Mouse (Mus musculus): ENCODE results near the gene Dgkh.

Dgkh gene

GRCm38 (mm10) chr14:78538572-78539320 lies 193.8 kb downstream of the Dgkh start:
- peak; percentile 35 for DNase-seq (ENCODE audit: low read depth, low spot score)

- peak; percentile 22 for DNase-seq (ENCODE audit: low read depth, low spot score)
Measured at GRCm38 (mm10) chr14:78537551-78537950, 195.0 kb downstream of the Dgkh start.

- DNase-seq (ENCODE audit: low read depth, low spot score): peak; percentile 94
Measured at GRCm38 (mm10) chr14:78536281-78537165, 196.1 kb downstream of the Dgkh start, which contains the start of gene Akap11. Gene Akap11 (minus strand): TSS chr14:78536808.

GRCm38 (mm10) chr14:78535366-78535765 lies 197.2 kb downstream of the Dgkh start:
- no peak for DNase-seq (ENCODE audit: low read depth, low spot score)

GRCm38 (mm10) chr14:78534651-78535050 lies 197.9 kb downstream of the Dgkh start:
- no peak for DNase-seq (ENCODE audit: low read depth, low spot score)

- DNase-seq (ENCODE audit: low read depth, low spot score): no peak
Measured at GRCm38 (mm10) chr14:78533701-78534100, 198.9 kb downstream of the Dgkh start.

- DNase-seq (ENCODE audit: low read depth, low spot score): no peak
Measured at GRCm38 (mm10) chr14:78532345-78532744, 200.2 kb downstream of the Dgkh start.

- no peak for DNase-seq (ENCODE audit: low read depth, low spot score)
Measured at GRCm38 (mm10) chr14:78530256-78530655, 202.3 kb downstream of the Dgkh start.

- no peak for DNase-seq (ENCODE audit: low read depth, low spot score)
Measured at GRCm38 (mm10) chr14:78528461-78529425, 203.8 kb downstream of the Dgkh start.

GRCm38 (mm10) chr14:78526907-78527306 lies 205.7 kb downstream of the Dgkh start:
- DNase-seq (ENCODE audit: low read depth, low spot score): no peak

- no peak for DNase-seq (ENCODE audit: low read depth, low spot score)
Measured at GRCm38 (mm10) chr14:78526475-78526874, 206.1 kb downstream of the Dgkh start.

- DNase-seq (ENCODE audit: low read depth, low spot score): no peak
Measured at GRCm38 (mm10) chr14:78525611-78526457, 206.7 kb downstream of the Dgkh start.

- DNase-seq (ENCODE audit: low read depth, low spot score): no peak
Measured at GRCm38 (mm10) chr14:78525059-78525458, 207.5 kb downstream of the Dgkh start.

- DNase-seq (ENCODE audit: low read depth, low spot score): peak; percentile 11
Measured at GRCm38 (mm10) chr14:78510713-78511112, 221.9 kb downstream of the Dgkh start.

- DNase-seq (ENCODE audit: low read depth, low spot score): no peak
Measured at GRCm38 (mm10) chr14:78509791-78510190, 222.8 kb downstream of the Dgkh start.

All from ZHBTc4 (cell line).